Mouse (Mus musculus) adrenal gland, postnatal 14 days (tissue): ENCODE results near the gene Angel2. TPM values are rescaled to one million over a fixed set of nuclear protein-coding genes. Genes with fewer than 3 reads are reported as not detected.
A peak's percentile ranks its signal among the peaks of the same experiment; 100 is the strongest.

Source experiments
- DNase-seq: peaks from one replicate; pipeline ENCODE4 v3.0.0; 2021; ENCODE audit warnings: mixed read lengths
- total RNA-seq: library from RNA; stranded (reverse); gene quantifications from 2 replicates; pipeline ENCODE4 v1.2.3, GENCODE M21; 2021

Gene Angel2
- total RNA-seq, 1 experiment from 2014 or later, result 46.6 TPM

GRCm38 (mm10) chr1:190929010-190929695 lies 4.2 kb downstream of the Angel2 start:
- peak; percentile 70 for DNase-seq

- DNase-seq, result no peak
Observed at GRCm38 (mm10) chr1:190930181-190930580, 5.3 kb downstream of the Angel2 start.

DNA sequence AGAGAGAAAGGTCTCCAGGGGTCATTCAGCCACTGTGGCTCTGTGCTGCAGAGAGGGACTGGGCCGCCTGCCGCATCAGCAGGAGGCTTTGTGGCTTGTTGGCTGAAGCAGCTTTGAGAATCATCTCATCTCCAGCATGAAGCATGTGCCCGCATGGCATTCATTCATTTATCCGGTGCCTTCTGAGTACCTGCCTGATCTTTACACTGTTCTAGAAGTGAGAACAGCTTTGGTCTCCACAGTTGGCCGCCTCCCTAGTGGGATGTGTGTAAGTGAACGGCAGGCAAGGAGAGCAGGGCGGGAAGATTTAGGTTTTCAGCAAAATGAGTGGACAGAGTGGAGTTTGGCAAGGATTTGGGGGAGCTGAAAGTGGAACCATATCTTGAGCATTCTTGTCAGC lies 14.9 kb downstream of the Angel2 start:
- no peak for DNase-seq

- DNase-seq, result peak; percentile 79
Observed at GRCm38 (mm10) chr1:190944109-190944760, 19.3 kb downstream of the Angel2 start.

- DNase-seq, result no peak
Observed at GRCm38 (mm10) chr1:190947986-190948385, 23.1 kb downstream of the Angel2 start.

- peak; percentile 78 for DNase-seq
Observed at GRCm38 (mm10) chr1:190948439-190948838, 23.5 kb downstream of the Angel2 start.

GRCm38 (mm10) chr1:190948846-190949245 lies 23.9 kb downstream of the Angel2 start:
- DNase-seq, result no peak

DNA sequence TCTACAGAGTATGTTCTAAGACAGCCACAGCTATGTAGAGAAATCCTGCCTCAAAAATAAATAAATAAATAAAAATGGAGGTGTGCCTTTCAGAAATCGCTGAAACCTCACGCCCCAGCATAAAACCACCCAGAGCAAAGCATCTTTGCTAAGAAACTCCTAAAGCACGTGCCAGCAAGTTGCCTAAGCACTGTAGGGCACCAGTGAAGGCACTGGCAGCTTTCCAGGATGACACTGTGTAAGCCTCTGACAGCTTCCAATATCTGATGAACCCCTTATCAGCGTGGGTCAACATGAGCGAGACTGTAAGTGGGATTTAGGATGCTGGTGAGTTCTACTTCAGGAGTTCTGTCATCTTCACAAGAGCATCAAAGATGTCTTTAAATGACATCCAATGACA lies 26.1 kb downstream of the Angel2 start:
- DNase-seq, result peak; percentile 22

DNA sequence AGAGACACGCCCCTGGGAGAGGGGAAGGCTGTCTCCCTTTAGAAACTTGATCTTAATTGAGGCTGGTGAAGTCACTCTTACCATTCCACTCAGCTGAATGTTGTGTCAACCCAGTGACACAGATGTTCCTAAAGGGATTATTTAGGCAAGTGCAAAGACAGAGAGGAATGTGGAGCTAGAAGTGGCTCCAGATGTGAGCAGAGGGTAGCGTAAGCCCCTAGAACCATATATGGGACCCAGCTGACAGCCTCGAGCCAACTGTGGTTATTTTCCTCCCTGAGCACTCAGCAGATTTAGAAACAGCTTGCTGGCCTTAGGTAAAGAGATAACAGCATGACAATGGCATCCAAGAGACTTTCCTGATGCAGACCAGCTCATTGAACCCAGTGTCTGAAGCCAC lies 28.1 kb downstream of the Angel2 start:
- no peak for DNase-seq

- no peak for DNase-seq
Observed at GRCm38 (mm10) chr1:190958821-190959220, 33.9 kb downstream of the Angel2 start.

GRCm38 (mm10) chr1:190962760-190963159 lies 37.8 kb downstream of the Angel2 start:
- no peak for DNase-seq

DNA sequence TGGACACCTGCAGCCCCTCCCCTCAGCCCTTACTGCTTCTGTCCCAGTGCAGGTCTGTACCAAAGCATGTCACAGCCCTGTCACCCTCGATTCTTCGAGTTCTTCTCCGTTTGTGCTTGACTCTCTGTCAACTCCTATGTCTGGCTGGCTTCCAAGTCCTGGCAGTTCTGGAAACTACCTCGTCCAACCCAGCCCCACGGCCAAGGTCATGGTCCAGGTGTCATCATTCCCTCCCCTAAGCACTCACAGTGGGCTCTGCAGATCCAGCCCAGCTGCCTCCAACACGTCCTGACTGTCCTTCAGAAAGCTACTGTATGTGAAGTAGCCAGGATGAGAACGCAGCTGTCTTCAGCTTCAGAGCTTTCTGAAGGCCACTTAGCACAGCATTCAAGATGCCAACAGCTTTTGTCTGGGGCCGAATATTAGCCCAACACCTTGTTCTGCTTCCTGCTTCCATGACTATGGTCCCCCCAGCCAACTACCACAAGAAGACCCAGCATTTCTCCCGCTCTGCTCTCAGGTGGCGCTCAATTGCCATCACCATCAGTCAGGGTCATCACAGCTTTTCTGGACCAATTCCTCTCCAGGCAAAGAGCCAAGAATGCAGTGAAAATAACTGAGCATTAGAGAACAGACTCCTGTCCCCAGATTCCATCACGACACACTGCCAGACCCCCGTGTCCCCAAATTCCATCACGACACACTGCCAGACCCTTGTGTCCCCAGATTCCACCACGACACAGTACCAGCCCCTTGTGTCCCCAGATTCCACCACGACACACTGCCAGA lies 40.3 kb downstream of the Angel2 start:
- DNase-seq, result peak; percentile 28

DNA sequence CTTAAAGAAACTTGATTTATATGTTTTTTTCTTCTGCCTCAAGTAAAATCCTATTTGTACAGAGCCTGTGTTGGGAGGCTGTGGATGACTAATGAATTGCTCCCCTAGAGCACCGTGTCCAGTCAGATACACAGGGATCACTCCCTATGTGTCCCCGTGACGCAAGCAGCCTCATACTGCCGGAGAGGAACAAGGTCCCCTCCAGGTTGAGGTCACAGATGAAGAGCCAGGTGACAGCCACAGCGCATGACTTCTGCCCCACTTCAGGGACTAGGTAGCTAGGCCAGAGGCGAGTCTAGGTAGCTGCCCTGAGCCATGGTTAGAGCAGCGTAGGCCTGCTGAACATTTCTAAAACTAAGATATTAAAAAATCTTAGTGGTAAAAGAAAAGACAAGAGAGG lies 43.1 kb downstream of the Angel2 start:
- no peak for DNase-seq

GRCm38 (mm10) chr1:190971708-190972610 lies 47.0 kb downstream of the Angel2 start:
- DNase-seq, result no peak

DNA sequence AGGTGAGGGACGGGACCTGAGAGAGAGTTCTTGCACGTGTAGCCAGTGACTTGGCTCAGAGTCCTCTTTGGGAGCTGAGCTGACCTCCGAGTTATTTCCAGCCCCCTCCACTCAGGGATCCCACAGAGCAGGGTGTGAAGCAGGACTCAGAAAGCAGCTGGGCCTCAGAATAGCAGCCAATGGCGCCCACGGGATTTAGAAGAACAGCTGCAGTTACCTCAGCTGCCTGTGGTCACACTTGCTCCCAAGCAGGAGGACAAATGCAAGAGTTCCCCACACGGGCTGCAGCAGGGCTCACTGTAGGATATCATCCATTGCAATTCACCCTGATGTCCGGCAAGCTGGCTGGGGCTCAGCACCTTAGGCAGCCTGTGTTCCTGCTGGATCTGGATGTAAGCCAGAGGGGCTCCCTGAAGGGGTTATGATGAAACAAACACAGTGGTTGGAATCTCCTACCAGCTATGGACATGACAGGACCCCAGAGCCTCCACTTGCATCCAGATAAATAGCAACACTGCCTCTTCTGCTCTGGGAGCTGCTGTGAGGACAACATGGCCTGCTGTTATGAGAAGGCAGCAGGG lies 47.8 kb downstream of the Angel2 start:
- peak; percentile 19 for DNase-seq

GRCm38 (mm10) chr1:190974191-190974590 lies 49.3 kb downstream of the Angel2 start:
- DNase-seq, result no peak

DNA sequence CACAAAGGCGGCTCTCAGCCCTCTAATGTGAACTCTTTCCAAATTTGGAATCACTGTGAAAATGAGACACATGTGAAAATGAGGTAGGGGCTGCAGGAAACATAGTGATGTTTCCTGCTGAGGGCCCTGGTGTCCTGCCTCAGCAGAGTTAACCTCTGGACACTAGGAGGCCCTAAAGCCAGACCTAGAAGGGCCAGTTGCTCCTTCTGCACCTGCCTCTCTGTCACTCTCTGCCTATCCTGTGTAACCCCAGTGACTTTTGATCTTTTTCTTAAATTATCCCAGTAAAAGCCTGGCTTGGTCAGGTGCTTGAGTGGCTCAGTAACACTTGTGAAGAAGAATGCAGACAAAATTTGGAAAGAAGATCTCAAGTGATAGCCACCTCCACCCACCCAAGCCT lies 49.9 kb downstream of the Angel2 start:
- no peak for DNase-seq

DNA sequence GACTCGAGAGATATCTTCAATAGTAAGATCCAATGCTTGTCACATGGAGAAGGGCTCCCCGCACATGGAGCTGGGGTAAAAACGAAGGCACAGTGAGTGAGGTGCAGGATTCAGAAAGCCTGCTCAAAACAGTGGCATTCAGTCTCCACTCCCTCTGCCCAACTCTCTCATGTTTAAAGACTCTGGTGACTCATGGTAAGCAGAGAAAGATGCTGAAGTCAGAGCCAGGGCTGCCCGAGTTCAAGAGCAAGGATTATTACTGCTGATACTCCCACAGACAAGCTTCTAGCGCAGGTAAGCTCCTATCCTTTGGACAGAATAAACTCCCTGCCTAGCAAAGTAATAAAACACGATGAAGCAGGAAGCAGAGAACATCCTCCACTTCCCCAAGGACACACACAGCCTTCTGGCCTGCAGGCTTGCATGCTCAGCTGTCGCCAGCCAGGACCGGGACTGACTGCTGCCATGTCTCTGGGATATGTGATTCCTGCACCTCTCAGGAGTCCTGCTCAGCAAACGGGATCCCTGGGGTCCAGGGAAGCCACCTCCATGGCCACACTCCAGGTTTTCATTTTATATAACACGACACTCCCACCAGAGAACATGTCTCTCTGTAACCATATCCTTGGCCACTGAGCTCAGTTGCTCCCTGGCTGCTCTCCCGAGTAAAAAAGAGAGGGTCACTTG lies 52.1 kb downstream of the Angel2 start:
- DNase-seq, result no peak

GRCm38 (mm10) chr1:190978001-190978400 lies 53.1 kb downstream of the Angel2 start:
- DNase-seq, result no peak

GRCm38 (mm10) chr1:190978511-190979073 lies 53.7 kb downstream of the Angel2 start:
- peak; percentile 22 for DNase-seq

GRCm38 (mm10) chr1:190979100-190979563 lies 54.2 kb downstream of the Angel2 start, which contains the start of gene Vash2:
Gene Vash2 (minus strand): TSS chr1:190979296.
- DNase-seq, result peak; percentile 92
